7 mouse cellular contexts compared by ENCODE assay signal in genomic region chr7:19279581-19280114, GRCm38 (mm10). TPM values are rescaled to one million over a fixed set of nuclear protein-coding genes. Genes with fewer than 3 reads are reported as not detected.
DNase-seq lines count a peak whose midpoint lies in the region; ATAC-seq and TF ChIP-seq lines count a peak whose summit lies in the region.

Ppm1n (minus strand) TSS chr7:19280064.

- no peak for TF ChIP-seq CTCF in spleen, adult 2 months (IDR thresholded peaks at IDR 0.05; ENCODE audit: extremely low read depth, insufficient read depth, insufficient read length, insufficient replicate concordance)
- TF ChIP-seq CTCF in stomach, postnatal 0 days (IDR thresholded peaks at IDR 0.05; ENCODE audit: low read depth) = 0 out of 2 replicates have a peak, but pooled peaks have one; percentile 21

- peaks cover 21% of the 10 kb centered on the region for H3K27me3 ChIP-seq in spleen, adult 2 months (ENCODE audit: control insufficient read depth, insufficient read depth, low read length)
- H3K27me3 ChIP-seq in forebrain, embryonic 15.5 days = peaks cover 41% of the 10 kb centered on the region
- peaks cover 81% of the 10 kb centered on the region for H3K27me3 ChIP-seq in liver, embryonic 15.5 days
- peaks cover 13% of the 10 kb centered on the region; the same call in 1 of the 2 replicates for H3K27me3 ChIP-seq in stomach, postnatal 0 days (ENCODE audit: control insufficient read depth, insufficient read depth, low read length)

- peak within 1 kb of the TSS; percentile 26; the same call in 1 of the 2 replicates for H3K9ac ChIP-seq in forebrain, embryonic 15.5 days (replicated peaks)
- no peak within 1 kb of the TSS for H3K9ac ChIP-seq in liver, embryonic 15.5 days
- no peak within 1 kb of the TSS for H3K9ac ChIP-seq in stomach, postnatal 0 days (ENCODE audit: low read length)

- peak within 1 kb of the TSS; percentile 37 for H3K4me2 ChIP-seq in forebrain, embryonic 15.5 days (replicated peaks)
- peak within 1 kb of the TSS; percentile 28 for H3K4me2 ChIP-seq in liver, embryonic 15.5 days
- peak within 1 kb of the TSS; percentile 43 for H3K4me2 ChIP-seq in stomach, postnatal 0 days (replicated peaks; ENCODE audit: low read depth)

- H3K9me3 ChIP-seq in forebrain, embryonic 15.5 days = no peaks in the 10 kb centered on the region
- no peaks in the 10 kb centered on the region for H3K9me3 ChIP-seq in liver, embryonic 15.5 days (replicated peaks)
- H3K9me3 ChIP-seq in stomach, postnatal 0 days (ENCODE audit: control insufficient read depth, low read length) = no peaks in the 10 kb centered on the region

- WGBS in spleen, adult 2 months = 4% methylated on average over 46 of the region's 46 CpGs
- WGBS in forebrain, embryonic 15.5 days = under 1% methylated on average over 46 of the region's 46 CpGs
- WGBS in liver, embryonic 15.5 days (ENCODE audit: insufficient replicate concordance) = 1% methylated on average over 46 of the region's 46 CpGs
- under 1% methylated on average over 36 of the region's 46 CpGs for WGBS in stomach, postnatal 0 days

- TF ChIP-seq EP300 in stomach, postnatal 0 days (optimal IDR thresholded peaks at IDR 0.05) = no peak

- no peak for ATAC-seq in forebrain, embryonic 15.5 days (replicated peaks)
- no peak for ATAC-seq in liver, embryonic 15.5 days (ENCODE audit: insufficient read depth)
- ATAC-seq in stomach, postnatal 0 days (ENCODE audit: low FRiP score, low TSS enrichment) = no peak
- ATAC-seq in megakaryocyte progenitor cell, adult 5-6 weeks (replicated peaks; ENCODE audit: poor library complexity) = no peak

- no peaks in the 10 kb centered on the region for H3K36me3 ChIP-seq in spleen, adult 2 months (ENCODE audit: control insufficient read depth, insufficient read depth, low read length)
- H3K36me3 ChIP-seq in forebrain, embryonic 15.5 days = no peaks in the 10 kb centered on the region
- no peaks in the 10 kb centered on the region for H3K36me3 ChIP-seq in liver, embryonic 15.5 days (replicated peaks)
- H3K36me3 ChIP-seq in stomach, postnatal 0 days (ENCODE audit: control insufficient read depth, insufficient read depth, low read length) = no peaks in the 10 kb centered on the region

- H3K27ac ChIP-seq in spleen, adult 2 months (ENCODE audit: insufficient read depth, low read length) = no peak within 1 kb of the TSS
- no peak within 1 kb of the TSS for H3K27ac ChIP-seq in forebrain, embryonic 15.5 days (replicated peaks)
- no peak within 1 kb of the TSS for H3K27ac ChIP-seq in liver, embryonic 15.5 days (replicated peaks)
- no peak within 1 kb of the TSS for H3K27ac ChIP-seq in stomach, postnatal 0 days (replicated peaks)

- no peak for DNase-seq in spleen, adult 2 months (ENCODE audit: low read depth in 1 of 2, low spot score in 2 of 2)
- DNase-seq in spleen, postnatal 10 days (ENCODE audit: low spot score in 2 of 2) = no peak
- no peak for DNase-seq in stomach, postnatal 0 days (ENCODE audit: low spot score)
- no peak for DNase-seq in right cerebral cortex, adult 18-20 months

- H3K4me3 ChIP-seq in spleen, adult 2 months (ENCODE audit: extremely low read depth, insufficient read depth, insufficient read length) = peak within 1 kb of the TSS; percentile 16; the same call in 1 of the 2 replicates
- peak within 1 kb of the TSS; percentile 33 for H3K4me3 ChIP-seq in forebrain, embryonic 15.5 days
- H3K4me3 ChIP-seq in liver, embryonic 15.5 days (replicated peaks) = 0 out of 2 replicates have a peak within 1 kb of the TSS, but pooled peaks have one; percentile 9
- peak within 1 kb of the TSS; percentile 23 for H3K4me3 ChIP-seq in stomach, postnatal 0 days (ENCODE audit: low read depth, low read length)

- H3K4me1 ChIP-seq in spleen, adult 2 months (ENCODE audit: control insufficient read depth, insufficient read depth, insufficient read length) = peaks cover 13% of the 10 kb centered on the region; the same call in 1 of the 2 replicates
- H3K4me1 ChIP-seq in forebrain, embryonic 15.5 days = peaks cover 23% of the 10 kb centered on the region
- peaks cover 31% of the 10 kb centered on the region for H3K4me1 ChIP-seq in liver, embryonic 15.5 days (replicated peaks)
- no peaks in the 10 kb centered on the region for H3K4me1 ChIP-seq in stomach, postnatal 0 days (replicated peaks; ENCODE audit: control insufficient read depth, insufficient read depth)

- TF ChIP-seq POLR2A in spleen, adult 2 months (IDR thresholded peaks at IDR 0.05; ENCODE audit: low read depth, low read length) = no peak

RNA-seq across cellular contexts. Expression of gene Ppm1n, which starts in this region (rescaled TPM):
- 2.1 and 3.3 TPM in 2 replicates for polyA plus RNA-seq in spleen, adult 2 months (2012; rRNA removed)
- polyA plus RNA-seq in forebrain, embryonic 15.5 days (2015; fragmentation: Nextera tagmentation; extraction: Ambion mirVana) = 0.19 and 0.31 TPM in 2 replicates
- 0.05 TPM in 1 of 2 replicates, not detected in the other for polyA plus RNA-seq in liver, embryonic 15.5 days (2015; fragmentation: Nextera tagmentation; extraction: Ambion mirVana)
- polyA plus RNA-seq in stomach, postnatal 0 days (2015; fragmentation: Nextera tagmentation; extraction: Ambion mirVana) = 0.17 and 0.21 TPM in 2 replicates
- total RNA-seq in megakaryocyte progenitor cell, adult 5-6 weeks (2015) = 0.20 TPM in 1 of 2 replicates, not detected in the other
- total RNA-seq in megakaryocyte progenitor cell, adult 5-6 weeks (2017) = not detected in 2 replicates
